Mouse (Mus musculus) embryonic facial prominence, embryonic 12.5 days (tissue): Measurements from ENCODE around the gene Wrap53. TPM values are rescaled to one million over a fixed set of nuclear protein-coding genes. Genes with fewer than 3 reads are reported as not detected.

Experiments used
- ATAC-seq: fragments of 200-750 bp; cut with Nextera tagmentation; 2 replicates; pipeline ENCODE4 v1.8.0; 2017; ENCODE audit not compliant: insufficient number of reproducible peaks, insufficient read depth, low FRiP score, low TSS enrichment
- H3K27ac ChIP-seq: fragments of 300-500 bp; sonication (generic); 2 replicates; pipeline ENCODE4 v1.5.1; 2016; ENCODE audit warnings: mild to moderate bottlenecking
- H3K27me3 ChIP-seq: fragments of 300-500 bp; sonication (generic); 2 replicates; pipeline ENCODE4 v1.6.1; 2016; ENCODE audit warnings: mild to moderate bottlenecking, moderate library complexity
- H3K36me3 ChIP-seq: fragments of 300-500 bp; sonication (generic); 2 replicates; pipeline ENCODE4 v1.6.1; 2016; ENCODE audit warnings: mild to moderate bottlenecking
- H3K4me1 ChIP-seq: fragments of 300-500 bp; sonication (generic); 2 replicates; pipeline ENCODE4 v1.6.1; 2016
- H3K4me2 ChIP-seq: fragments of 300-500 bp; sonication (generic); replicated peaks from 2 replicates; pipeline ENCODE4 v1.6.1; 2016; ENCODE audit warnings: mild to moderate bottlenecking, moderate library complexity
- H3K4me3 ChIP-seq: fragments of 300-500 bp; sonication (generic); 2 replicates; pipeline ENCODE4 v1.5.1; 2016; ENCODE audit warnings: mild to moderate bottlenecking
- H3K9ac ChIP-seq: fragments of 300-500 bp; sonication (generic); 2 replicates; pipeline ENCODE4 v1.6.1; 2016; ENCODE audit warnings: mild to moderate bottlenecking, moderate library complexity
- H3K9me3 ChIP-seq: fragments of 300-500 bp; sonication (generic); 2 replicates; pipeline ENCODE4 v1.6.1; 2016; ENCODE audit warnings: mild to moderate bottlenecking, moderate library complexity
- WGBS: fragments of 180-500 bp; shearing (Covaris S2); methylation state at CpG from one replicate; pipeline ENCODE4 v1.1.7; 2016; 5-methylcytosine and 5-hydroxymethylcytosine counted together
- polyA plus RNA-seq: library from polyadenylated mRNA; unstranded; fragments of >200 nt; fragmentation: Nextera tagmentation; extraction: Ambion mirVana; gene quantifications from 2 replicates; pipeline ENCODE4 v1.2.1, GENCODE M21; 2016

Gene Wrap53
- polyA plus RNA-seq, 1 experiment from 2014 or later, result 29.4 TPM

DNA sequence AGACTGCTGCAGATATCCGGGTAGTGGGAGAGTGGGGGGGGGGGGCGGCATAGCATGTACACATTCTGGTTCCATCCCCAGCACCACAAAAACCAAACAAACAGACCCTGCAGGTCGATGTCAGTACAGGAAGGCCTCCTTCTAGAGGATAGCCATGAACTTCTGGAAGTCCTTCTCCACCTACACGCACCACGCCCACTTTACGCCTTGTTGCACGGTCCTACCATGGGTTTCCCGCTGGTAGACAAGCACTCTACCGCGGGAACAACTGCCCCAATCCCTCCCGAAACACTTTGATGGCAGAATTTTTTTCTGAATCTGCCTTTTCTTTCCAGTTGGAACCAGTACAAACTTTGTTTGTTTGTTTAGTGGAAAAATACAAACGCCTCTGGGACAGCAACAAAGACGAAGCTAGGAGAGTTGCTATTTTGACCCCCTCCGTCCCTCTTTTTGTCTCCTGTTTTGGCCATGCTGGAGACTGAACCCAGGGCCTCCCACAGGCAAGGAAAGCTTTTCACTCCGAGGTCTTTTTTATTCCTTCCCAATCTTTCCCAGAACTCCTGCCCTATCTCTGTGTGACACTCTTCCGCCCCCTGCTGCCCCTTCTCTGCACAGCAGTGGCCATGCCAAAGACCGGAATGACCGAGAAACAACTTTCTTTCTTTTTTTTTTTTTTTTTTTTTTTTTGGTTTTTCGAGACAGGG lies 33.6 kb upstream of the Wrap53 start:
- ATAC-seq, result no peak
- H3K9ac ChIP-seq, result peak overlapping the region; percentile 10; the same call in 1 of the 2 replicates
- no peaks in the 10 kb centered on the region for H3K9me3 ChIP-seq
- H3K4me2 ChIP-seq, result peak overlapping the region; percentile 34
- WGBS, result 9% methylated on average over 19 of the region's 19 CpGs
- H3K27ac ChIP-seq, result no peak overlapping the region
- peaks cover 5% of the 10 kb centered on the region; the same call in 1 of the 2 replicates for H3K4me1 ChIP-seq
- no peaks in the 10 kb centered on the region for H3K36me3 ChIP-seq
- H3K4me3 ChIP-seq, result no peak overlapping the region
- H3K27me3 ChIP-seq, result peaks cover 6% of the 10 kb centered on the region; the same call in 1 of the 2 replicates

DNA sequence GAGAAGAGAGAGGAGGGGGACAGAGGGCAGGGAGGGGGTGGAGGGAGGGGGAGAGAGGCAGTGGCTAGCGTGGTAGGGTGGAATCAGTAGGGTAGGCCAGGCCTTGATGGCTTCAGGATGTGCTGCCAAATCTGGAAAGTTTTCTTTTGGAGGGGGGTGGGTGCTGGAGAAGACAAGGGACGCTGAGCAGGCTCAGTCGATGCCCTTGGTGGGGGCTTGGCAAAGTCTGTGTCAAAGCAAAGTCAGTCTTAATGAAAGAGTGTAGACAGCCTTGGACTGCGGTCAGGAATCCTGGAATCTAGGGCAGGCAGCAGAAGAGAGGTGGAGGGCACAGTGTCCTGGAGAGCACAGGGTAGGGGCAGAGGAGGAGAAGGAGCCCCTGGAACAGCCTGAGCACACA lies 30.8 kb upstream of the Wrap53 start:
- no peaks in the 10 kb centered on the region for H3K36me3 ChIP-seq
- ATAC-seq, result no peak

DNA sequence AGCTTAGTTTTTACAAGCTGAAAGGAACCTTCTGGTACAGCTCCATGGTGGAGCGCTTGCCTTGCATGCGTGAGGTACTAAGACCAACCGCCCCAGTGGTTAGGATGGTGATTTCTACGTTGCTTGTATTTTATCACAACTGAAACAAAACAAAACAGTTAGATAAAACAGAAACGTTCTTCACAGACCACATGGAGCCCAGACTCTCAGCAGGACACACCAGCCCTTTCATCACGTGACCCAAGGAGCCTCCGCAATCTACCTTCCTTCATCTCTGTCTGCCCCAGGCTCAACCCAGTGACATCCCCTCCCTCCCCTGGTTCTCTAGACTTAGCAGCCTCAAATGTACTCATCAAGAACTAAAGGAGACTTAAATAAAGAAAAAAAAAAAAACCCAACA lies 29.4 kb upstream of the Wrap53 start:
- WGBS, result 61% methylated on average over 7 of the region's 7 CpGs
- Histone ChIP-seq H3K27ac (no peak overlapping the region), H3K27me3 (peaks cover 11% of the 10 kb centered on the region), H3K9ac (no peak overlapping the region), H3K4me1 (peaks cover 22% of the 10 kb centered on the region), H3K4me3 (no peak overlapping the region), H3K9me3 (no peaks in the 10 kb centered on the region), H3K36me3 (no peaks in the 10 kb centered on the region), H3K4me2 (no peak overlapping the region)
- no peak for ATAC-seq

More for the DNA sequence above, 30.8 kb upstream of the Wrap53 start:
- no peak overlapping the region for H3K9ac ChIP-seq
- H3K4me3 ChIP-seq, result no peak overlapping the region
- WGBS, result 62% methylated on average over 4 of the region's 4 CpGs
- 0 out of 2 replicates have a peak, but pooled peaks cover 6% of the 10 kb centered on the region for H3K27me3 ChIP-seq
- H3K27ac ChIP-seq, result no peak overlapping the region
- H3K4me2 ChIP-seq, result no peak overlapping the region
- H3K9me3 ChIP-seq, result no peaks in the 10 kb centered on the region
- H3K4me1 ChIP-seq, result peaks cover 9% of the 10 kb centered on the region

DNA sequence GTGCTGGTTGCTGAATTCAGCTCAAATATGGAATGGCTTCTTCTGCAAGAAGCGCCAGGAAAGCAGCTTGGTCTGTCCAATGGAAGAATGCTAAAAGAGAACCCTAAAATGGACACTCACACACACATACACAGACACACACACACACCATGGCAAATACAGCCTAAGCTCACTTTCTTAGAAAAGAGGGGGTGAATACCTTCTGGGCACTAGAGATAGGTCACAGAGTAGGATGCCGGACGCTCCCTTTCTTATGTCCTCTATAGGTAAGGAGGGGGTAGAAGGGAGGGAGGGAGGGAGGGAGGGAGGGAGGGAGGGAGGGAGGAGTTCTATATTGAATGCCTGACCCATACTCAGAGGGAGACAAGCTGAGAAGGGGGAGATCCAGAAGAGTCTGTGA lies 28.5 kb upstream of the Wrap53 start:
- Histone ChIP-seq H3K27ac (no peak overlapping the region), H3K27me3 (peaks cover 15% of the 10 kb centered on the region), H3K4me1 (peaks cover 20% of the 10 kb centered on the region), H3K9ac (no peak overlapping the region), H3K4me2 (no peak overlapping the region), H3K9me3 (no peaks in the 10 kb centered on the region), H3K4me3 (no peak overlapping the region), H3K36me3 (no peaks in the 10 kb centered on the region)
- no peak for ATAC-seq
- WGBS, result 88% methylated on average over 3 of the region's 3 CpGs

DNA sequence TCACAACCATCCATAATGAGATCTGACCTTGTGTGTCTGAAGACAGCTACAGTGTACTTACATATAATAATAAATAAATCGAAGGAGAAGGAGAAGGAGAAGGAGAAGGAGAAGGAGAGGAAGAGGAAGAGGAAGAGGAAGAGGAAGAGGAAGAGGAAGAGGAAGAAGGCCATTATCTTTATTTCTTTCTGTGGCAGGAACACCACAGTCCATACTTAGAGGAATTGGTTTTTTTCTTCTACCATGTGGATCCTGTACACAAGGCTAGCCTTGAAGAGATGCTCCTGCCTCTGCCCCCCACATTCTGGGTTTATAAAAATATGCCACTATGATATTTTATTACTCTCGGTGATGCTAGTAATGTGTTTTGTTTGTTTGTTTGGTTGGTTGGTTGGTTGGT lies 26.8 kb upstream of the Wrap53 start:
- no peak overlapping the region for H3K27ac ChIP-seq
- no peaks in the 10 kb centered on the region for H3K36me3 ChIP-seq
- H3K4me3 ChIP-seq, result 0 out of 2 replicates have a peak overlapping the region, but pooled peaks have one; percentile 58
- H3K4me1 ChIP-seq, result peaks cover 18% of the 10 kb centered on the region
- no peaks in the 10 kb centered on the region for H3K9me3 ChIP-seq
- H3K4me2 ChIP-seq, result no peak overlapping the region
- no peak overlapping the region for H3K9ac ChIP-seq
- no peak for ATAC-seq
- 91% methylated on average over 2 of the region's 2 CpGs for whole genome bisulfite sequencing
- peaks cover 15% of the 10 kb centered on the region for H3K27me3 ChIP-seq

DNA sequence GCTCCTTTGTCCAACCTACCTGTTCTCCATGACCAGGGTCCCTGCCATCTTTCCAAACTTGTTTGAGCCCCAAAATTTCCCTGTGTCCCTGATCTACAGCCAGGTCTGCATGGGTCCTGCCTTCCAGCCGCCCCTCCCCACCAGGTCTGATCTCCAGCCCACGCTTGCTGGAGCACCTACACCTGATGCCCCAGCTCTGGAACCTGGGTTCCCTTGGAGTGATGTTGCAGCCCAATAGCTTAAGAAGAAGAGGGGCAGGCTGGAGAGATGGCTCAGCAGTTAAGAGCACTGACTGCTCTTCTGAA lies 26.4 kb upstream of the Wrap53 start:
- H3K4me1 ChIP-seq, result peaks cover 18% of the 10 kb centered on the region
- H3K27ac ChIP-seq, result peak overlapping the region; percentile 51
- H3K4me3 ChIP-seq, result peak overlapping the region; percentile 58
- 54% methylated on average over 2 of the region's 2 CpGs for WGBS
- H3K36me3 ChIP-seq, result no peaks in the 10 kb centered on the region
- H3K9me3 ChIP-seq, result no peaks in the 10 kb centered on the region
- H3K9ac ChIP-seq, result no peak overlapping the region
- no peak for ATAC-seq
- H3K27me3 ChIP-seq, result peaks cover 15% of the 10 kb centered on the region
- H3K4me2 ChIP-seq, result peak overlapping the region; percentile 100

DNA sequence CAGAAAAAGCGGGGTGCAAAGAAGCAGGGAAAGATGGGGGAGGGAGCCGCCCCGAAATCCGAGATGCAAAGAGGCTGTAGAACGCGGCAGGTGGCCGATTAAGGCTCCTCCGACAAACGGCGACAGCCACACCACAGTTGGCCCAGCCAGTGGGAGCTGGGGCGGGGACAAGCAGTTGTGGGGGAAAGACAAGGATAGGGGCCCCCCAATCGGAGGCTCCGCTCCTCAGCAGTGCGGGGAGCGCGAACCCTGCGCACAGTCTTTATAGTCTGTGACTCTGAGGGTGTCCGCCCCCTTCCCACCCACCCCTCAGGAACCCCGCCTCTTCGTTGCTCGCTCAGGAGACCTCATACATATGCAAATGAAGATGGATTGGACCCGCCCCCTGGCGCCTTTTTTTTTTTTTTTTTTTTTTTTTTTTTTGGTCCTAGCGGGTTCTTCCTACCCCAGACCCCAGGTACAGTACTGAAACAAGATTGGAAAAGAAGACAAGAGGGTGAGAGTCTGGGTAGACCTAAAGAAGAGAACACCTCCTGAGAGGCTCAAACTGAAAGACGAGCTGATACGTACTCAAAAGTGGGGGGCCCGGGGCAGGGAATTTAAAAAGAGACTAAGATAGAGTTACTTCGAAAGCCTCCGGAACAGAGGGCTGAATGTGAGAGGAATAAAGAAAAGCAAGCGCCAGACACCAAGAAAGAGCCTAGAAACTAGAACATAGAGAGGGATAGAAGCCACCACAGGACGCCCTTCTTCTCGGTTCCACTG lies 25.9 kb upstream of the Wrap53 start, which contains the start of gene Atp1b2:
TSS of gene Atp1b2 (minus strand) at position 217 of the 765 bp plus-strand sequence.
- peak within 1 kb of the TSS; percentile 58 for H3K4me3 ChIP-seq
- WGBS, result 1% methylated on average over 32 of the region's 32 CpGs
- no peaks in the 10 kb centered on the region for H3K36me3 ChIP-seq
- peak within 1 kb of the TSS; percentile 68 for H3K9ac ChIP-seq
- no peaks in the 10 kb centered on the region for H3K9me3 ChIP-seq
- peaks cover 22% of the 10 kb centered on the region for H3K4me1 ChIP-seq
- peak within 1 kb of the TSS; percentile 100 for H3K4me2 ChIP-seq
- peak within 1 kb of the TSS; percentile 51 for H3K27ac ChIP-seq
- ATAC-seq, result peak; percentile 83
- peaks cover 15% of the 10 kb centered on the region for H3K27me3 ChIP-seq

DNA sequence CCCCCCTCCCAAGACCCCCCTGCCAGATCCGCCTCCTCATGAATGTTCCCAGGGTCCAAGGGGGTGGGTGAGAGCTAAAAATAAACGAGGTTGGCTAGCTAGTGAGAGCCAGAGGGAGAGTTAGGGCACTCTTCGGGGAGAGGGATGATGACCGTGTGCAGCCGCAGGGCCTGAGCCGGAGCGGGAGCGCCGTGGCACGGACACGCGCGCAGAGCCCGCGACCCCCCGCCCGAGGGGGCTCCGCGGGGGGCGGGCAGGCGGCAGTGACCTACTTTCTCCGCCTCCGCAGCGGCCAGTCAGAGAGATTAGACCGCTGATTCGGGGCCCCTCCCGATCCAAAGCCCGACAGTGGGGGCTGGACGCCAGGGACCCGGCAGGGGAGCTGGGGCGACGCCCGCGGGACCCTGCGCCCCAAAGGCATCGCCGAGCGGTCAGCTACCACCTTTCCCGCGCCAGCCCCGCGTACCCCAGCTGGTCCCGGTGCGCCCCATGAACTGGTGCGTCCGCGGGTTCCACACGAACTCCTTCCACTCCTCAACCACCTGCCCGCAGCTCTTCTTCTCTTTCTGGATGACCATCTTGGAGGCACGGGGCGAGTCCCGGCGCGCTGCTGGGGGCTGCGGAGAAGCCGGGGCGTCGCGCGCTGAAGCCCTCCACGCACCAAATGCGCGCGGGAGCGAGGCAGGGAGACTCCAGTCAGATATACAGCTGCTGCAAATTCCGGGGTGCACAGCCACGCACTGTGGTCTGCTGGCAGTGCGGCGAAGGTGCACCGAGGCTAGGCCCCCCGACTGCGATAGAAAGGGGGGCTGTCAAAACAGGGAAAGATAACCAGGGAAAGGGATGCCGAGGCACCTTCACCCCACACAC lies 25.0 kb upstream of the Wrap53 start:
- Histone ChIP-seq H3K4me3 (peak overlapping the region; percentile 58), H3K4me1 (peaks cover 31% of the 10 kb centered on the region), H3K27me3 (peaks cover 15% of the 10 kb centered on the region), H3K27ac (0 out of 2 replicates have a peak overlapping the region, but pooled peaks have one; percentile 6), H3K9ac (peak overlapping the region; percentile 68), H3K36me3 (no peaks in the 10 kb centered on the region), H3K9me3 (no peaks in the 10 kb centered on the region), H3K4me2 (peak overlapping the region; percentile 100)
- 1% methylated on average over 67 of the region's 73 CpGs for WGBS
- peak; percentile 11; the same call in 1 of the 2 replicates for ATAC-seq

DNA sequence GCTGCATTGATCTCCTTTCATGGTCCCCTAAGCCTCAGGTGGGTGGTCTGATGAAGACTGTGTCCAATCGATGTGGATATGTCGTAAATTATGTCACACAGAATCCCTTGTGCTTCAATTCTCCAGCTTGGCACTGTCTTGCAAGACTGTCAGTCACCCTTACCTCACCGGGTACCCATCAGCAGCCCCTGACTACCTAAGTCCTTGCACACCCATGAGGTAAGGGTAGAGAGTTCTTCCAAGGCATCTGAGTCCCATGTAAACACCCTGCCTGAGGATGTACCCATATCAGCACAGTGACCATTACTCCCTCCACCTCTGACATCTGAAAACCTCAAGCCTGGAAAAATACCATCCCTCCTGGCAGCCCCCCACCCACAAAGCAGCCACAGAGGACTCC lies 24.3 kb upstream of the Wrap53 start:
- Histone ChIP-seq H3K9me3 (no peaks in the 10 kb centered on the region), H3K27ac (no peak overlapping the region), H3K27me3 (peaks cover 15% of the 10 kb centered on the region), H3K4me3 (peak overlapping the region; percentile 58), H3K36me3 (no peaks in the 10 kb centered on the region), H3K9ac (peak overlapping the region; percentile 68), H3K4me2 (peak overlapping the region; percentile 100), H3K4me1 (peaks cover 37% of the 10 kb centered on the region)
- 46% methylated on average over 3 of the region's 3 CpGs for WGBS
- no peak for ATAC-seq

DNA sequence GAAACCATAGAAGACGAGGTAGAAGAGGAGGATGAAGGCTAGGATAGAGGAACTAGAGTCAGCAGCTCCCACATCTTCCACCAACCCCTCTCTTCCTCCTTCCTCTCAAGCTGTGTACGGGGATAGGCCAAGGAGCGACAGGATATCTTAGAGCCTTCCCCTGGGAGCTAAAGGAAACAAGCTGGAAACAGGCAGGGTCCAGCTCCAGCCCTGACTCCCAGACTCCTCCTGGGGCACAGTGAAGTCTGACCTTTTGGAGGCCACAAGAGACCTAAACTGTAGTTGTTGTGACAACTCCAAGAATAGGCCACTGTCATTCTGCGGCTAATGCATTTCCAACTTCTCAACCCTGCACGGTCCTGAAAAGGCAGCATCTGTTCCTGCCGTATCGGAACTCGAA lies 23.5 kb upstream of the Wrap53 start:
- WGBS, result 63% methylated on average over 8 of the region's 8 CpGs
- Histone ChIP-seq H3K4me1 (peaks cover 39% of the 10 kb centered on the region), H3K9me3 (no peaks in the 10 kb centered on the region), H3K36me3 (no peaks in the 10 kb centered on the region), H3K27ac (no peak overlapping the region), H3K27me3 (peaks cover 15% of the 10 kb centered on the region), H3K4me3 (no peak overlapping the region), H3K4me2 (no peak overlapping the region), H3K9ac (no peak overlapping the region)
- no peak for ATAC-seq

DNA sequence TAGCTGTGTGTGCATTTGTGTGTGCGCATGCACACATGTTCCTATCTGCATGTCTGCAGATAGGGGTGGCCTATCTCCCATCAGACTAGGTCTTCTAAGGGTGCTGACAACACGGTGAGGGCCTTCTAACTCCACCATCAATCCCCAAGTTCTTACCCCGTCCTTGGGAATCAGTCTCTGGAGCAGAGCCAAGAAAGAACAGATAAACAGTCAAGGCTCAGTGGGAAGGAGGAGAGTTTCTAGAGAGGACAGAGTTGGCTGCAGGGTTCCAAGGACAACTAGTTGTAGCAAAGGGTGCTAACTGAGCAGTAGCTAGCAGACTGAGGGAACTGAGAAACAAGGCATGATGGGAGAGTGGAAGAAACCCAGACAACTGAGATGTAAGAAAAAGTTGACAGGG lies 21.7 kb upstream of the Wrap53 start:
- no peaks in the 10 kb centered on the region for H3K36me3 ChIP-seq
- peaks cover 39% of the 10 kb centered on the region for H3K4me1 ChIP-seq
- no peak overlapping the region for H3K4me3 ChIP-seq
- H3K9me3 ChIP-seq, result no peaks in the 10 kb centered on the region
- 89% methylated on average over 3 of the region's 3 CpGs for WGBS
- no peak overlapping the region for H3K4me2 ChIP-seq
- no peak for ATAC-seq
- H3K27me3 ChIP-seq, result peaks cover 15% of the 10 kb centered on the region
- no peak overlapping the region for H3K9ac ChIP-seq
- no peak overlapping the region for H3K27ac ChIP-seq
